Mouse (Mus musculus): ENCODE results near the gene Gipc1. TPM values are rescaled to one million over a fixed set of nuclear protein-coding genes. Genes with fewer than 3 reads are reported as not detected.

Gipc1 gene
- polyA plus RNA-seq, 1 experiment from 2014 or later, result 181 TPM

GRCm38 (mm10) chr8:83665969-83666865 is 13.7 kb downstream of the Gipc1 start, which contains the start of gene Ptger1:
Gene Ptger1, plus strand, starts transcription at chr8:83666678.
- 46% methylated on average over 13 of the region's 14 CpGs for WGBS
- no peak for DNase-seq (ENCODE audit: low spot score)

GRCm38 (mm10) chr8:83666866-83667234 is 14.4 kb downstream of the Gipc1 start:
- Histone ChIP-seq H3K4me1 (ENCODE audit: control insufficient read depth, insufficient read depth, low read length) (peaks cover 10% of the 10 kb centered on the region), H3K4me3 (ENCODE audit: low read depth, low read length) (no peak overlapping the region), H3K27ac (ENCODE audit: low read depth, low read length) (no peak overlapping the region), H3K9me3 (ENCODE audit: control insufficient read depth, low read length) (no peaks in the 10 kb centered on the region), H3K27me3 (ENCODE audit: control insufficient read depth, insufficient read depth, low read length) (peaks cover 7% of the 10 kb centered on the region; the same call in 1 of the 2 replicates), H3K9ac (ENCODE audit: low read length) (no peak overlapping the region), H3K36me3 (ENCODE audit: control insufficient read depth, insufficient read depth, low read length) (peaks cover 4% of the 10 kb centered on the region; the same call in 1 of the 2 replicates), H3K4me2 (ENCODE audit: low read depth) (no peak overlapping the region)
- DNase-seq (ENCODE audit: low spot score) (no peak), ATAC-seq (ENCODE audit: insufficient read depth, low FRiP score, low TSS enrichment) (no peak)
- 95% methylated on average over 3 of the region's 3 CpGs for WGBS

More at GRCm38 (mm10) chr8:83665969-83666865, 13.7 kb downstream of the Gipc1 start, which contains the start of gene Ptger1:
- no peak for ATAC-seq (ENCODE audit: insufficient read depth, low FRiP score, low TSS enrichment)
- peaks cover 12% of the 10 kb centered on the region for H3K4me1 ChIP-seq (ENCODE audit: control insufficient read depth, insufficient read depth, low read length)
- H3K4me2 ChIP-seq (ENCODE audit: low read depth), result no peak within 1 kb of the TSS
- H3K4me3 ChIP-seq (ENCODE audit: low read depth, low read length), result no peak within 1 kb of the TSS
- no peak within 1 kb of the TSS for H3K9ac ChIP-seq (ENCODE audit: low read length)
- H3K27me3 ChIP-seq (ENCODE audit: control insufficient read depth, insufficient read depth, low read length), result peaks cover 7% of the 10 kb centered on the region; the same call in 1 of the 2 replicates
- no peak within 1 kb of the TSS for H3K27ac ChIP-seq (ENCODE audit: low read depth, low read length)
- no peaks in the 10 kb centered on the region for H3K9me3 ChIP-seq (ENCODE audit: control insufficient read depth, low read length)
- H3K36me3 ChIP-seq (ENCODE audit: control insufficient read depth, insufficient read depth, low read length), result 0 out of 2 replicates have a peak, but pooled peaks cover 4% of the 10 kb centered on the region

- H3K36me3 ChIP-seq (ENCODE audit: control insufficient read depth, insufficient read depth, low read length), result peaks cover 4% of the 10 kb centered on the region; the same call in 1 of the 2 replicates
Measured at GRCm38 (mm10) chr8:83667526-83667925, 15.0 kb downstream of the Gipc1 start.

GRCm38 (mm10) chr8:83668010-83668916 is 15.8 kb downstream of the Gipc1 start:
- Histone ChIP-seq H3K36me3 (ENCODE audit: control insufficient read depth, insufficient read depth, low read length) (peaks cover 4% of the 10 kb centered on the region), H3K4me3 (ENCODE audit: low read depth, low read length) (peak overlapping the region; percentile 32), H3K27me3 (ENCODE audit: control insufficient read depth, insufficient read depth, low read length) (peaks cover 7% of the 10 kb centered on the region; the same call in 1 of the 2 replicates), H3K4me2 (ENCODE audit: low read depth) (peak overlapping the region; percentile 73), H3K9me3 (ENCODE audit: control insufficient read depth, low read length) (no peaks in the 10 kb centered on the region), H3K9ac (ENCODE audit: low read length) (peak overlapping the region; percentile 62), H3K27ac (ENCODE audit: low read depth, low read length) (no peak overlapping the region), H3K4me1 (ENCODE audit: control insufficient read depth, insufficient read depth, low read length) (peaks cover 10% of the 10 kb centered on the region)
- ATAC-seq (ENCODE audit: insufficient read depth, low FRiP score, low TSS enrichment) (peak; percentile 42), DNase-seq (ENCODE audit: low spot score) (peak; percentile 87)
- 21% methylated on average over 80 of the region's 80 CpGs for WGBS

More at GRCm38 (mm10) chr8:83667526-83667925, 15.0 kb downstream of the Gipc1 start:
- 84% methylated on average over 10 of the region's 10 CpGs for WGBS
- H3K4me2 ChIP-seq (ENCODE audit: low read depth), result peak overlapping the region; percentile 73; the same call in 1 of the 2 replicates
- no peaks in the 10 kb centered on the region for H3K9me3 ChIP-seq (ENCODE audit: control insufficient read depth, low read length)
- peaks cover 10% of the 10 kb centered on the region for H3K4me1 ChIP-seq (ENCODE audit: control insufficient read depth, insufficient read depth, low read length)
- H3K9ac ChIP-seq (ENCODE audit: low read length), result no peak overlapping the region
- H3K27me3 ChIP-seq (ENCODE audit: control insufficient read depth, insufficient read depth, low read length), result peaks cover 7% of the 10 kb centered on the region; the same call in 1 of the 2 replicates
- no peak overlapping the region for H3K4me3 ChIP-seq (ENCODE audit: low read depth, low read length)
- no peak for DNase-seq (ENCODE audit: low spot score)
- ATAC-seq (ENCODE audit: insufficient read depth, low FRiP score, low TSS enrichment), result 0 out of 2 replicates have a peak, but pooled peaks have one; percentile 0
- no peak overlapping the region for H3K27ac ChIP-seq (ENCODE audit: low read depth, low read length)

- peak; percentile 3; the same call in 1 of the 2 replicates for ATAC-seq (ENCODE audit: insufficient read depth, low FRiP score, low TSS enrichment)
- Histone ChIP-seq H3K27ac (ENCODE audit: low read depth, low read length) (no peak overlapping the region), H3K9me3 (ENCODE audit: control insufficient read depth, low read length) (no peaks in the 10 kb centered on the region), H3K4me3 (ENCODE audit: low read depth, low read length) (no peak overlapping the region), H3K9ac (ENCODE audit: low read length) (no peak overlapping the region), H3K4me2 (ENCODE audit: low read depth) (no peak overlapping the region), H3K27me3 (ENCODE audit: control insufficient read depth, insufficient read depth, low read length) (peaks cover 7% of the 10 kb centered on the region; the same call in 1 of the 2 replicates), H3K36me3 (ENCODE audit: control insufficient read depth, insufficient read depth, low read length) (peaks cover 2% of the 10 kb centered on the region), H3K4me1 (ENCODE audit: control insufficient read depth, insufficient read depth, low read length) (peaks cover 10% of the 10 kb centered on the region)
- DNase-seq (ENCODE audit: low spot score), result no peak
- 79% methylated on average over 16 of the region's 16 CpGs for WGBS
Measured at GRCm38 (mm10) chr8:83669013-83669412, 16.5 kb downstream of the Gipc1 start.

GRCm38 (mm10) chr8:83672936-83673335 is 20.5 kb downstream of the Gipc1 start:
- H3K9me3 ChIP-seq (ENCODE audit: control insufficient read depth, low read length), result no peaks in the 10 kb centered on the region
- no peak overlapping the region for H3K27ac ChIP-seq (ENCODE audit: low read depth, low read length)
- WGBS, result 65% methylated on average over 5 of the region's 5 CpGs
- ATAC-seq (ENCODE audit: insufficient read depth, low FRiP score, low TSS enrichment) (no peak), DNase-seq (ENCODE audit: low spot score) (no peak)
- H3K4me1 ChIP-seq (ENCODE audit: control insufficient read depth, insufficient read depth, low read length), result peaks cover 2% of the 10 kb centered on the region; the same call in 1 of the 2 replicates
- H3K4me3 ChIP-seq (ENCODE audit: low read depth, low read length), result no peak overlapping the region
- H3K27me3 ChIP-seq (ENCODE audit: control insufficient read depth, insufficient read depth, low read length), result peaks cover 2% of the 10 kb centered on the region; the same call in 1 of the 2 replicates
- peaks cover 5% of the 10 kb centered on the region for H3K36me3 ChIP-seq (ENCODE audit: control insufficient read depth, insufficient read depth, low read length)
- H3K4me2 ChIP-seq (ENCODE audit: low read depth), result no peak overlapping the region
- no peak overlapping the region for H3K9ac ChIP-seq (ENCODE audit: low read length)

GRCm38 (mm10) chr8:83674497-83674896 is 22.0 kb downstream of the Gipc1 start:
- DNase-seq (ENCODE audit: low spot score) (no peak), ATAC-seq (ENCODE audit: insufficient read depth, low FRiP score, low TSS enrichment) (no peak)
- Histone ChIP-seq H3K27ac (ENCODE audit: low read depth, low read length) (no peak overlapping the region), H3K9ac (ENCODE audit: low read length) (no peak overlapping the region), H3K4me2 (ENCODE audit: low read depth) (no peak overlapping the region), H3K9me3 (ENCODE audit: control insufficient read depth, low read length) (no peaks in the 10 kb centered on the region), H3K4me1 (ENCODE audit: control insufficient read depth, insufficient read depth, low read length) (no peaks in the 10 kb centered on the region), H3K36me3 (ENCODE audit: control insufficient read depth, insufficient read depth, low read length) (peaks cover 8% of the 10 kb centered on the region), H3K4me3 (ENCODE audit: low read depth, low read length) (no peak overlapping the region), H3K27me3 (ENCODE audit: control insufficient read depth, insufficient read depth, low read length) (no peaks in the 10 kb centered on the region)
- 93% methylated on average over 5 of the region's 5 CpGs for WGBS

GRCm38 (mm10) chr8:83679866-83680265 is 27.4 kb downstream of the Gipc1 start:
- no peak overlapping the region for H3K4me2 ChIP-seq (ENCODE audit: low read depth)
- H3K36me3 ChIP-seq (ENCODE audit: control insufficient read depth, insufficient read depth, low read length), result peaks cover 12% of the 10 kb centered on the region
- no peak overlapping the region for H3K27ac ChIP-seq (ENCODE audit: low read depth, low read length)
- DNase-seq (ENCODE audit: low spot score), result no peak
- H3K27me3 ChIP-seq (ENCODE audit: control insufficient read depth, insufficient read depth, low read length), result no peaks in the 10 kb centered on the region
- H3K9ac ChIP-seq (ENCODE audit: low read length), result no peak overlapping the region
- no peaks in the 10 kb centered on the region for H3K9me3 ChIP-seq (ENCODE audit: control insufficient read depth, low read length)
- ATAC-seq (ENCODE audit: insufficient read depth, low FRiP score, low TSS enrichment), result no peak
- H3K4me1 ChIP-seq (ENCODE audit: control insufficient read depth, insufficient read depth, low read length), result no peaks in the 10 kb centered on the region
- WGBS, result 92% methylated on average over 12 of the region's 12 CpGs
- H3K4me3 ChIP-seq (ENCODE audit: low read depth, low read length), result no peak overlapping the region
